ENCODE assay signal across 9 mouse cellular contexts in genomic region chr9:72660911-72661310, GRCm38 (mm10). TPM values are rescaled to one million over a fixed set of nuclear protein-coding genes. Genes with fewer than 3 reads are reported as not detected.
DNase-seq lines count a peak whose midpoint lies in the region; ATAC-seq and TF ChIP-seq lines count a peak whose summit lies in the region.
"Had no signal": no experiment of that assay in that cellular context is flagged by ENCODE, and none has a peak within 500 bp of the region (broad histone marks: within the 10 kb centered on the region; RNA-seq: fewer than 3 reads in every experiment).

No protein-coding gene starts in this region.

- WGBS in intestine, embryonic 16.5 days: 44% methylated on average over 1 of the region's 1 CpGs
- 64% methylated on average over 1 of the region's 1 CpGs for WGBS in neural tube, embryonic 14.5 days

- H3K9me3 ChIP-seq in intestine, embryonic 16.5 days (ENCODE audit: control insufficient read depth, low read length): no peaks in the 10 kb centered on the region
- no peaks in the 10 kb centered on the region for H3K9me3 ChIP-seq in neural tube, embryonic 14.5 days (ENCODE audit: control insufficient read depth, low read length)

- 0 out of 2 replicates have a peak, but pooled peaks cover 5% of the 10 kb centered on the region for H3K36me3 ChIP-seq in intestine, embryonic 16.5 days (ENCODE audit: control insufficient read depth, insufficient read depth, low read length)
- no peaks in the 10 kb centered on the region; the same call in 1 of the 2 replicates for H3K36me3 ChIP-seq in neural tube, embryonic 14.5 days (ENCODE audit: control insufficient read depth, insufficient read depth, low read length)

- no peak for TF ChIP-seq POLR2A in embryonic fibroblast, embryonic 13.5 days (IDR thresholded peaks at IDR 0.05; ENCODE audit: low read depth, low read length)

- H3K4me1 ChIP-seq in embryonic fibroblast, embryonic 13.5 days (ENCODE audit: control insufficient read depth, insufficient read depth, low read length): peaks cover 5% of the 10 kb centered on the region
- H3K4me1 ChIP-seq in intestine, embryonic 16.5 days (ENCODE audit: control insufficient read depth, insufficient read depth, low read length): peaks cover 25% of the 10 kb centered on the region
- peaks cover 26% of the 10 kb centered on the region for H3K4me1 ChIP-seq in neural tube, embryonic 14.5 days (ENCODE audit: control insufficient read depth, insufficient read depth, low read length)

- no peak overlapping the region for H3K4me3 ChIP-seq in layer of hippocampus, adult 2 months
- no peak overlapping the region for H3K4me3 ChIP-seq in embryonic fibroblast, embryonic 13.5 days (ENCODE audit: insufficient read depth, low read length)
- H3K4me3 ChIP-seq in intestine, embryonic 16.5 days (ENCODE audit: low read length): no peak overlapping the region
- no peak overlapping the region for H3K4me3 ChIP-seq in neural tube, embryonic 14.5 days (ENCODE audit: low read depth, low read length)

- H3K4me2 ChIP-seq in intestine, embryonic 16.5 days (ENCODE audit: low read depth, low read length): no peak overlapping the region
- no peak overlapping the region; the same call in 1 of the 2 replicates for H3K4me2 ChIP-seq in neural tube, embryonic 14.5 days (ENCODE audit: low read depth, low read length)

- H3K9ac ChIP-seq in intestine, embryonic 16.5 days (ENCODE audit: low read depth, low read length): no peak overlapping the region
- no peak overlapping the region for H3K9ac ChIP-seq in neural tube, embryonic 14.5 days (replicated peaks; ENCODE audit: low read depth, low read length)

- peak overlapping the region; percentile 100 for H3K27ac ChIP-seq in layer of hippocampus, adult 2 months
- H3K27ac ChIP-seq in embryonic fibroblast, embryonic 13.5 days (ENCODE audit: insufficient read depth, low read length): peak overlapping the region; percentile 52; the same call in 1 of the 2 replicates
- H3K27ac ChIP-seq in intestine, embryonic 16.5 days (ENCODE audit: low read length): peak overlapping the region; percentile 62
- H3K27ac ChIP-seq in neural tube, embryonic 14.5 days (ENCODE audit: low read depth, low read length): peak overlapping the region; percentile 49; the same call in 1 of the 2 replicates

- ATAC-seq in intestine, embryonic 16.5 days: no peak
- ATAC-seq in neural tube, embryonic 14.5 days (ENCODE audit: low read depth): no peak

- DNase-seq in layer of hippocampus, adult 2 months (ENCODE audit: low spot score in 2 of 2): no peak
- no peak for DNase-seq in layer of hippocampus, adult 9-11 months
- DNase-seq in gastrocnemius, adult 8-10 months (ENCODE audit: low spot score in 2 of 2): no peak
- no peak for DNase-seq in urinary bladder, adult 18-20 months (ENCODE audit: low spot score in 2 of 2)
- DNase-seq in layer of hippocampus, postnatal 14 days (ENCODE audit: low spot score in 2 of 2): no peak
- DNase-seq: cerebellum, adult 11-12 months had no signal

- H3K27me3 ChIP-seq in intestine, embryonic 16.5 days (replicated peaks; ENCODE audit: control insufficient read depth, insufficient read depth, low read length): no peaks in the 10 kb centered on the region
- no peaks in the 10 kb centered on the region for H3K27me3 ChIP-seq in neural tube, embryonic 14.5 days (ENCODE audit: control insufficient read depth, insufficient read depth, low read length)

- no peak for TF ChIP-seq CTCF in layer of hippocampus, adult 2 months (conservative IDR thresholded peaks at IDR 0.05)
- no peak for TF ChIP-seq CTCF in embryonic fibroblast, embryonic 13.5 days (IDR thresholded peaks at IDR 0.05; ENCODE audit: borderline replicate concordance, insufficient read depth, low read length)

RNA-seq across cellular contexts. Expression of gene Nedd4, which starts 1.2 kb away (rescaled TPM):
- total RNA-seq in layer of hippocampus, adult 2 months (2021): 100 to 1,000 TPM; 298 to 301 TPM
- 1,359 and 1,364 TPM in 2 replicates for polyA plus RNA-seq in embryonic fibroblast, embryonic 13.5 days (2011; ENCODE audit: insufficient read length, low read depth, missing spikeins)
- 397 and 409 TPM in 2 replicates for polyA plus RNA-seq in intestine, embryonic 16.5 days (2015; fragmentation: Nextera tagmentation; extraction: Ambion mirVana)
- 439 and 545 TPM in 2 replicates for polyA plus RNA-seq in neural tube, embryonic 14.5 days (2014; fragmentation: Nextera tagmentation; extraction: Ambion mirVana)
- 100 to 1,000 TPM; 286 to 317 (median 309) TPM for total RNA-seq in gastrocnemius, adult 8-10 months (2022)
- 100 to 1,000 TPM; 288 to 318 TPM for total RNA-seq in layer of hippocampus, postnatal 14 days (2021)

Comparison
In these comparisons a context has a peak if more than half of its experiments do, and no peak if none do; other contexts are left out.
1. H3K27ac ChIP-seq: peak in every context shown above with its lines; median percentile 100 in layer of hippocampus, adult 2 months; 62 in intestine, embryonic 16.5 days; 52 in embryonic fibroblast, embryonic 13.5 days; 49 in neural tube, embryonic 14.5 days.